Mouse (Mus musculus) left cerebral cortex, postnatal 25 days (tissue): Measurements from ENCODE around the gene Gpr27. TPM values are rescaled to one million over a fixed set of nuclear protein-coding genes. Genes with fewer than 3 reads are reported as not detected.

Source experiments
- DNase-seq, 2 experiments: peaks; one replicate each; pipeline ENCODE4 v3.0.0; 2022; ENCODE audit warnings: low spot score in 2 of 2, mixed read lengths in 1 of 2
- intact Hi-C: fragments of 180-260 bp; cut with DNase I; formaldehyde crosslinking; loops from one replicate; pipeline ENCODE4 v1.15.1; 2025
- total RNA-seq, 2 experiments: library from RNA; stranded (reverse); gene quantifications; 2 replicates each; pipeline ENCODE4 v1.2.3; 2021

Gpr27 gene
- total RNA-seq, 2 experiments from 2014 or later: 46.6 to 46.7 TPM

DNA sequence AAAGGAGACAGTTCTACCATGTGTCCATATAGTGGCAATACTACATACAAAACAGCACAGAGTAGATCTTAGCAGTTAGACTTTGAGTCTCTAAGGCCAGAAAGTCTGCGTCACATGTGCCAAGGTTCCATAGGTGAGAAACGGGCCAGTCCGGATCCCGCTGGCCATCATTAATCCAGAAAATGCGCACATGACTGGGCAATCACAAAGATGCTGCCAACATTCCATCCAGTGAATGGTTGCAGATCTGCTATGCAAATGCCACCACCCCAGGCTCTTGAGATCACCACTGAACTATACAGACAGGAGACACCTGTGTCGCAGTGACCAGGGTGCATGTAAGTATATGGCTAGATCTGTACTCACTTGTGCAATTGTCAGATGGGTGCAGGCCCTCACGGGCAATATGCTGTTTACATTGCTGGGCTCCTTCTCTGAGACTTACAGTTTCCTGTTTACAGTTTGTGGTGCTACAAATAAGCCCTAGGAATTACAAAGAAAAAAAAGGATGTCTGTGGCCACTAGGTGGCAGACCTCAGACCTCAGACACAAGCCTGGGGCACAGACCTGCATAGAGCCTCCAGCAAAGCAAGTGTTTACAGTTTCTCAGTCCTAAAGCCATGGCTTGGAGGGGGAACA, 21.9 kb upstream of the Gpr27 start:
- peak; percentile 69 for DNase-seq
- intact Hi-C loops: no loop called here

DNA sequence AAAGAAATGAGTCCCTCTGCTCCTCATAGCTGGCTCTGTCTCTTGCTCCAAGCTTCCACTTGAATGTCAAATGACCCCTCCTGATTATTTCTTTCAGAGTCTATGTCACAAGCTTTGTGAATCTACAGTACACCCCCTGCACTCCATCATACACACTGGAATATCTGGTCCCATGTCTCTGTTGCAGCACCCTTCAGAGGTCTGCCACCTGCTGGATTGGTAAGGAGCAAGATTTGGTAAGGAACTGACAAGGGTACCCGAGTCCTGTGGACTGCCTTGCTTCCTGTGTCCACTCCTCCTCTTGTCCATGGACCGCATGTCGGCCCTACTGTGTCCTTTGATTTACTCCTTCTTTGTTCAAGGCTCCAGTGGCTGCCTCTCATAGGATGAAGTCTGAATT, 20.7 kb upstream of the Gpr27 start:
- intact Hi-C loops: no loop called here
- DNase-seq: no peak

DNA sequence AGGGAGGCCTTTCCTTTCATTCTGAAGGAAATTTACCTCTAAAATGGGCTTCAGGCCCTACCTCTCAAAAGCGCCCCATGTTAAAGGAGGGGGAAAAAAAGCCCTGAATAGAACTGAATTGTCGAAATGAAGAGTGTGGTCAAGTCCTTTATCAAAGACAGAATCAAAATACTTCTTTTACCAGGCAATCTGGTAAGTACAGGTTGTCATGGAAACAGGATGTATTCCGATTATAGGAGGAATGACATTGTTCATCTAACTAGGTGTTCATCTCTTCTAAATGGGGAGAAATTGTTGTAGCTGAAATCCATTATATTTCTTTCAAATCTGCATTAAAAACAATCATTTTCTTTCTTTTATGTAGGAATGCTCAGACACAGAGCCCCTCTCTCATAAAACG, 18.0 kb upstream of the Gpr27 start:
- DNase-seq: no peak
- intact Hi-C loops: no loop called here

DNA sequence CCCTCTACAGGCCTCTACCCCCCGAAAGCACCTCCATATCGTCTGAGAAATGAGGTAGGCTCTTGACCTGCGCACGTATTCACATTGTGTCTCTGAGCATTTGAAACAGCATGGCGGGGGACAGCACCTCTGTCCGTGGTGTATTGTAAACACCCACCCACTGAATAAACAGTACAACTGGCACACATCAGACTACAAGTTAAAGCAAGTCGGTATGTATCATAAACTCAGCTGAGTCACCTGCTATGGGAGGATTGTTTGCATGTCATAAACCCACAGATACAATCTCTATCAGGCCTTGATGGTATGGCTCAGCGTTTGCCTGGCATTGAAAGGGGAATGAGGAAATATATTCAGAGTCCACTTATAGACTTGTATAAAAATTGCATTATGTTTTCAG, 15.2 kb upstream of the Gpr27 start:
- intact Hi-C loops: no loop called here
- no peak for DNase-seq

DNA sequence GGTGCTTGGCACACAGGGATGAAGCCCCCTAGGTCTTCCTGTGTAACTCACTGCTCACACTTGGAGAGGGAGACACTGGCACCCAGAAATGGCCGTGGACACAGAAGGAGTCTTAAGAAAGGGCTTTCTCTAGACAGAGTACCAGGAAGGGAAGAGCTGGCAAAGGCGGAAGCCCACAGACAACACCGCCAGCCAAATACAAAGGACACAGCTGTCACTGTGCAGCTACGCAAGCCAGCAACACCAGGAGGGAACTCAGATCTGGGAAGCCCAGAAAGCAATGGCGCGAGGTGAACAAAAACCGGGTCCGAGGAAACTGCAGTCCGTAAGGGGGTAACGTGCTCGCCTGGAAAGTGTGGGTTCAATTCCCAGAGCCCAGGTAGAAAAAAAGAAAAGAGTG, 14.4 kb upstream of the Gpr27 start:
- DNase-seq: no peak
- intact Hi-C loops: no loop called here

DNA sequence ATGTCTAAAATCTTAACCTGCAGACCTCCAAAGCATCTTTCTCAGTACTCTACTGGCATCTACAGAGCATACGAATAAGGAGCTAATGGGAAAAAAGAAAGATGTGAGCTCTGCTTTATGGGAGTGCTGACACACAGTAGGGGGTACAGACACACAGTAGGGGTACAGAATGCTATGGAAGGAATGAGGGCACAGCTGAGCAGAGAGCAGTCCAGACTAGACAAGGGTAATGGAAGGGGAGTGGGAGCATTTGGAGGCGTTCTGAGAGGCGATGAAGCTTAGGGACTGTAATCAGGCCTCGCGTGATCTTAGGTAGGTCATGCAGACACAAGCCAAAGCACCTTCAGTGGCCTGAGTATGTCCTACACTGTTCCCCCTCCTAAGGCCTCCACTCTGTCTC, 8.5 kb upstream of the Gpr27 start:
- intact Hi-C loops: no loop called here

DNA sequence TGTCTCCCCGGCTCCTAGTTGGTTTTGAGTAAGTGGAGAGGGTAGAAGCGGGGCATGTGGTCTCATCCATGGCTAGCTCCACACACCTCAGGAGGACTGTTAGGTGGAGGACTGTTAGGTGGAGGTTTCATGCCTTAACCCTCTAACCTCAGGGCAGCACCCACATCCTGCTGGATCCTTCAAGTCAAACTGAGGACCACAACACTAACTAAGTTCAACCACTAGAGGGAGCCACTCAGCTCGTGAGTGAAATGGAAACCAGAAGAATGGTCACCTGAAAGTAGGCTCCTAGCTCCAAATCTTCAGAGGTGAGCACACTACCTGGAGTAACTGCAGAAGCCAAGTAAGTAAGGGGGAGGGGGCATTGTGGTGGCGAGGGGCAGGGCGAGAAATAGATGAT, 7.6 kb upstream of the Gpr27 start:
- intact Hi-C loops: no loop called here

More for the DNA sequence above, 8.5 kb upstream of the Gpr27 start:
- no peak for DNase-seq

DNA sequence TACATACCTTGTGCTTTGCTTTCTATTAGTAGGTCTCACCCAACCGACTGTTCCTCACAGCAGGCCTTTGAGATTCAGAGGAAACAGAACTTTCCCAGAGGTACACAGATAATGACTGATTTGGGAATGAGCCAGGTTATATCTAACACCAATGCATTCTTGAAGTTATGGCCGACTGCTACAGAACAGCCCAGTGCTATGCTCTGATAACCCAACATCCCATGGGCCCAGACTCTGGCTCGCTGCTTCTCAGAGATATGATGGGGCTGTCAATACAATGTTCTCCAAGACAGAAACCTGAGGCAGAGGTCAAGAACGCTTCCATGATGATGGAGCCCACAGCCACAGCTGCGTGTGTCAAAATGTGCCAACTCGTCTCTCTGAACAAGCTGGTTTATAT, 4.0 kb upstream of the Gpr27 start:
- intact Hi-C loops: no loop called here

More for the DNA sequence above, 7.6 kb upstream of the Gpr27 start:
- DNase-seq: no peak

DNA sequence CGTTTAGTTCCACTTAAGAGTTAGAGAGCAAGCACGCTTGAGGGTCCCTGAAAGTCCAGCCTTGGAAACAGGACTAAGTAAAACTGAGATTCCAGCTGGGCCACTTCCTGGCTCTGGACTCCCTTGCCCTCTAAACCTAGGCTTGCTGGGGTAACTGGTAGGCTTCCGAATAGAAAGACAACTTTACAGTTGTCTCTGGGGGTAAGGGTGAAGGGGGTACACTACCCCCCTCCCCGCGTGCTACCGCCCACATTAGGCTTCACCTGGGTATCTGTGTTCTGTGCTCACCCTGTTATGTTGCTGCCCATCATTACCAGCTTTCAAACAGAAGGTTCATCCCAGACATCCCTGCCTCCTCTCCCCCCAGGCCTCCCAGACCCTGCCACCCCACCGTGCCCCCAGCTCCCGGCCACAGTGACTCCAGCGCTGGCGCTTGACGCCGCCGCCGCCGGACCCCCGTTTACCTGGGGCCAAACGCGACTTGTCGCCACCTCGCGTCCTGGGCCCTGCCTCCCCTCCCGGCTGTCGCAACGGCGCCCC, 743 bp upstream of the Gpr27 start:
- DNase-seq: no peak
- intact Hi-C loops: no loop called here

More for the DNA sequence above, 4.0 kb upstream of the Gpr27 start:
- DNase-seq: no peak

DNA sequence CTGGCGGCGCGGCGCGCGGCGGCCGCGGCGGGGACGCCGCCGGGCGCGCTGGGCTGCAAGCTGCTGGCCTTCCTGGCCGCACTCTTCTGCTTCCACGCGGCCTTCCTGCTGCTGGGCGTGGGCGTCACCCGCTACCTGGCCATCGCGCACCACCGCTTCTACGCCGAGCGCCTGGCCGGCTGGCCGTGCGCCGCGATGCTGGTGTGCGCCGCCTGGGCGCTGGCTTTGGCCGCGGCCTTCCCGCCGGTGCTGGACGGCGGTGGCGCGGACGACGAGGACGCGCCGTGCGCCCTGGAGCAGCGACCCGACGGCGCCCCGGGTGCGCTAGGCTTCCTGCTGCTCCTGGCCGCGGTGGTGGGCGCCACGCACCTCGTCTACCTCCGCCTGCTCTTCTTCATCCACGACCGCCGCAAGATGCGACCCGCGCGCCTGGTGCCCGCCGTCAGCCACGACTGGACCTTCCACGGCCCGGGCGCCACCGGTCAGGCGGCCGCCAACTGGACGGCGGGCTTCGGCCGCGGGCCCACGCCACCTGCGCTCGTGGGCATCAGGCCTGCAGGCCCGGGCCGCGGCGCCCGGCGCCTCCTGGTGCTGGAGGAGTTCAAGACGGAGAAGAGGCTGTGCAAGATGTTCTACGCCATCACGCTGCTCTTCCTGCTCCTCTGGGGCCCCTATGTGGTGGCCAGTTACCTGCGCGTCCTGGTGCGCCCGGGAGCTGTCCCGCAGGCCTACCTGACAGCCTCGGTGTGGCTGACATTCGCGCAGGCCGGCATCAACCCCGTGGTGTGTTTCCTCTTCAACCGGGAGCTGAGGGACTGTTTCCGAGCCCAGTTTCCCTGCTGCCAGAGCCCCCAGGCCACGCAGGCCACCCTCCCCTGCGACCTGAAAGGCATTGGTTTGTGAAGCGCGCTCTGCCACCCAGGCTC, 700 bp downstream of the Gpr27 start:
- intact Hi-C loops: no loop called here
- peak in 1 of 2 experiments; percentile 60 for DNase-seq

DNA sequence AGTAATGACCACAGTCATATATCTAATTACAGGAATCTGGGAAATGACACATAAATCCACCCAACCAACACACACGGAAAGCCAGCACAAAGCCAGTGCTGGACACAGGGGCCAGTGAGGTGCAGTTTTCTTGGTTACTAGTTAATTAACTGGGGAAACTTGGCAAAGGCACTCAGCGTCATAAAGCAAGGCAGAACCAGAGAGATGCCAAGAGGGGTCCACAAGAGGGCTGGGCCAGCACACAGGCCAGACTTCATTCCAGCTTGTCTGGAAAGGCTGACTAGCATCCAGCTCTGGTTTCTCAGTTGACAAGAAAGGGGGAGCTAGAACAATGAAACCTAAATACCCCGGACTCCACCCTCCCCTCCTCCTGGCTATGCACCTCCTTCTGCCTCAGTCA, 8.0 kb downstream of the Gpr27 start:
- intact Hi-C loops: no loop called here
- DNase-seq: no peak

DNA sequence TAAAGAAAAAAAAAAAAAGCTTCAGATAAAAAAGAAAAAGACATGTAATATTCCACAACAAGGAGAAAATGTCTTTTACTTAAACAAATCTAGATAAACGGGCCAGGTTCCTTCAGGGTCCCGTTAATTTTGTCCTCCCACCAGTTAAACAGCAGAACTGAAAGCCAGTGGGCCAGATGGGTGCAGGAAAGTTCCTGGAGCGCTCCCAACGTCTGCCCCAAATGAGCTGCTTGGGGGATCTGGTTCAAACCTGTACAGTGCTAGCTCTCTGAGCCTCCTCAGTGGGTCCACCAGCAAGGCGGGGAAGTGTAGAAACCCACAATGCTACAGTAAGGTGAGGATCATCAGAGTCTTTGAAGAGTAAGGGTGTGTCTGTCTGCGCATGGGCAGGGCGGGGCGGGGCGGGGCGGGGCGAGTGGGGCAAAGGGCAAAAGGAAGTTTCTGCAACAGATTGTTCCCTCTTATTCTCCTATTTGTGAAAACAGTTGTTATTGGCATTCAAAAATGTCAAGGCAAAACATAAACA, 19.2 kb downstream of the Gpr27 start:
- no peak for DNase-seq
- intact Hi-C loops: no loop called here

DNA sequence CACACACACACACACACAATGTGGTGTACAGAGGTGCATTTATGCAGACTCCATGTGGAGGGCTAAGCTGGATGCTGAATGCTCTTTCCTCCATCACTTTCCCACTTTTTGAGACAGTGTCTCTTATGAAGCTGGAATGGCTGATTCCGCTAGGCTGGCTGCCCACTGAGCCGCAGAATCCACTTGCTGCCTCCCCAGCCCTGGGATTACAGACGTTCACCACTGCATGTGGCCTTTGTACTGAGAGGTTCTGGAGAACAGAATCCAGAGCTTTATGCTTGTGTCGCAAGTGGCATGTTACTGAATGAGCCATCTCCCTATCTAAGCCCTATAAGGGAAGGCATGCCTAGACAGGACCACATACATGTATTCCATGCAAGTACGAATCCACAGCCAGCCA, 20.8 kb downstream of the Gpr27 start:
- DNase-seq: no peak
- intact Hi-C loops: no loop called here

DNA sequence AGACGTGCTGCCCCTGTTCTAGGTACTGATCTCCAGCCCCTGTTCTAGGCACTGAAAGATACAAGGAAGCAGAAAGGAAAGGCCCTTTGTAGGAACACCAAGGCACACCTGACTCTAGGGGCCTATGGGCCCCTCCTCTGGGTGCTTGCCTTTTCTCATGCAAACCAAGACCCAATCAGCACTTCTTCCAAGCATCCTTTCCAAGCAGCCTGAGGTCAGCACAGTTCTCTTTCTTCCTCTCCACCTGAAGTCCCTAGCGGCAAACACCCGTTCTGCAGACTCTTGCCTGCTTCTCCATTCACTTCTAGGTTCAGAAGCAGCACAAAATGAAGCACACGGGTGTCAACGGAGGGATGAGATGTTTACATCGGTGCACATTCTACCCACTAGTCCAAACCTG, 22.7 kb downstream of the Gpr27 start:
- intact Hi-C loops: no loop called here
- no peak for DNase-seq

DNA sequence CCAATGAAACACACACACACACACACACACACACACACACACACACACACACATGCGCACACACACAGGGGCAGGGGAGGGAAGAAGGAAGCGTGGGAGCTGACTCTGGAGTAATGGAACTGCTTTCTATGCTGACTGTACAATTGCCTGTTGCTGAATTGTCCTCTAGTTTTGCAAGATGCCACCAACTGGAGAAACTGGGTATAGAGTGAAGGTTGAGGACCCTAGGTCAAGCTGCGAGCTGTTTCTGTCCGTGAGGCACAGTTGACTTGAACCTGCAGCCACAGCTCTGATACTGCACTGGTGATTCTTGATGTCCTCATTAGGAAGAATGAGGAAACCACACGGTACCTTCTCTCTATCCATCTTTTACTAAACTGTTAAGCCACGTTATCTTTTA, 23.4 kb downstream of the Gpr27 start:
- DNase-seq: no peak
- intact Hi-C loops: no loop called here

DNA sequence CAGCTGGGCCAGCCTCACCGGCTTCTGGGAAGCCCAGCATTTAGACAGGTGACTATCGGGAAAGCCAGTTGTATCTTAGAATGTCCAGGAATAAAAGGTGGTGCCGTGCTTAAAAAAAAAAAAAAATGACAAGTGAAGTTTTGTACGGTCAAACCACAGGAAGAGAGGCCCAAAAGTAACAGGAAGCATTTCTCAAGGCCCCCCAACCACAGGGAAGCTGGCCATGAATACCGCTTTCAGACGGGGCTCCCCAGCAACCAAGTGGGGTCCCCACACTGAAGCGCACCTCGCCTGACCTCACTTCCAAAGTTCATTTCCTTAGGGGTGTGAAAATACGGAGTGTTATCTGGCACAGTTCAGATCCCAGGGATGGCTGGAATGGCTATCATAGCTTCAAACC, 28.6 kb downstream of the Gpr27 start:
- DNase-seq: no peak
- intact Hi-C loops: no loop called here

DNA sequence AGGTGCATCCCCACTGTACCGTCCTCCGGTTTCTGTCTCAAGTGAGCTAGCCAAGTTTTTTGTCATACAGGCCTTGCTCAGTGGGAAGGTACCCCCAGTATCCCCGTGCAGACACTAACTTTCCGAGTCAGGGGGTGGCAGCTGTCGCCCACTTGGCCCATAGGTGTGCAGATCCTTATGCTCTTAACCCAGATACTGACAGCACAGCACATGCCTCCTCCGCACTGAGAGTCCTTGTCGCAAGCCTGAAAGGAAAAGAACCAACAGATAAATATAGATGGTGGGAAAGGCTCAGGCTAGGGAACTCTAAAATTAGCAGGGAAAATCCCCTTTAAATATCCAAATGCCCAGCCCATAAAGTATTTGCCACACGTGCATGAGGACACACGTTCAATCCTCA, 29.9 kb downstream of the Gpr27 start:
- peak in 1 of 2 experiments; percentile 27 for DNase-seq
- intact Hi-C loops: no loop called here

DNA sequence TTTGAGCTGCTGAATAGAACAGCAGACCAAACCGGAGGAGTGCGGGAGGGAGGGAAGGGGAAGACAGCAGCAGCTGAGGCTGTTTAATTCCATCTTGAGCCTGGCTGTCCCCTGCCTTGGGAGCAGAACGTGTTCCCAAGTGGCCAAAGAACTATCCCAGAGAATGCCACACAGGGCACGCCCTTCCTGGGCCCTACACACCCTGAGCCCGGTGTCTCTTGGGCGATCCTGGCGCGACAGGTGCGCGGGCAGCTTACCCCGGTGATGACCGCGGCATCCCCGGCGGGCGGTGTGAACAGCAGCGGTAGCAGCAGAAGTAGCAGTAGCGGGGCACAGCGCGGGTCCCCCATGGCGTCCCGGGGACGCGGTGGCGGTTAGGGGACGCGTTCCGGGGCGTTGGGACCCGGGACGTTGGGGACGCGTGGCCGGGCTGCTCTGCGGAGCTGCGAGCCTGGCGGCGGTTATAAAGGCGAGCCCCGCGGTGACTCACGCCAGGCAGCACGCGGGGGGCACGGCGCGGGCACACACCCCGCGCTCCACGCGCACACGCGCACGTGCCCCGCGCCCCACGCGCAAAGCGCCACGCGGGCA, 33.6 kb downstream of the Gpr27 start, which contains the start of gene Prok2:
Gene Prok2, minus strand, starts transcription at position 422 of the 591 bp plus-strand sequence.
- DNase-seq: no peak
- intact Hi-C loops: no loop called here

DNA sequence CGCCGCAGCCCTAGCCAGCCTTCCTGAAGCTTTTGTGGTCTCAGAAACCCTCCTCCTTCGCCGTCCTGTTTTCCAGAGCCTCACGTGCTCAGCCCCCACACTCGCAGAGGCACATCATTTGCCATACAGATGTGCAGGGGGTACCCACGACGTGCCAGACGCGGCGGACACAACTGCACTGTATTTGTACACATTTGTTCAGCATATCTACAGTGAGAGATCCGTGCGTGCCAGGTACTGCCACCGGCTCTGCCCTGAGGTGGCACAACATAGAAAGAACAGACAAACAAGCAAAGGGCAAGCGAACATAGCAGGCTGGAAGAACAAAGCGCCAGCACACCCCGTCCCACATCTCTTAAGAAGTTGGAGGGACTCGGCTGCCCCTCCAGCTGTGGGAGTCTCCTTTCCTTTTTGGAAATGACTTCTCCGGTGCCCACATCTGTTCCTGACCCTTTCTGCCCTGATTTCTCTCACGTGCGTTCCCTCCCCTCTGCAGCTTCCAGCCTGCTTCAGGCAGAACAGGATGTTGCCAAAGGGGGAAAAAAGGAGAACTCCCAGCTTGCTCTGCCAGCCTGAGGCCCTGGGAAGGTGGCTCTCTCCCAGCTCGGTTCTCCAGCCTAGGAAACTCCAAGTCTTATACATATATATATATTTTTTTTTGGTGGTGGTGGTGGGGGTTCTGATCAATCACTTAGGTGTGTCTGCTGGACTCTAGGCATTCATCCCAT, 34.3 kb downstream of the Gpr27 start:
- intact Hi-C loops: no loop called here
- DNase-seq: no peak

DNA sequence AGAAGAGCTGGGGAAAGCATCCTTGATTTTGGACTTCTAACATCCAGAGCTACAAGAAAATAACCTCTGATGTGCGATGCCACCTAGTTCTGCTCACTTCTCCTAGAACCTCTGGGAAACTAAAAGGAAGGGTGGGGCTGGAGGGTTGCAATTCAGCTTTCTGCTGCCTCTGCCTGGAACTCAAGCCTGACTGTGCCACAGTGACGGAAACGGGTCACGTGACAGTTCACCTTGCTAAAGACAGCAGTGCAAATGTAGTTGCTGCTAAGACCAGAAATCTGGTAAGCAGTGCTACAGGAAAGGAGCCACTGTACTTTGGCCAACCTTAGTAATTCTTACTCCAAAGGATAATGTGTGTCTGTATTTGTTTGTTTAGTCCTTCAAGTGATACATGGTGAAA, 37.4 kb downstream of the Gpr27 start:
- intact Hi-C loops: no loop called here
- no peak for DNase-seq
